Mouse (Mus musculus) G1E (cell line): ENCODE results near the gene Abcg4.

Experiments
- CTCF ChIP-seq: IDR thresholded peaks from 2 replicates; pipeline ENCODE4 v1.5.1; 2012; ENCODE audit warnings: low read depth, low read length, inconsistent platforms, mixed read lengths
- GATA1 ChIP-seq: IDR thresholded peaks from 2 replicates; pipeline ENCODE4 v1.6.1; 2012; ENCODE audit warnings: borderline replicate concordance, low read length, inconsistent platforms, mixed read lengths
- TAL1 ChIP-seq: conservative IDR thresholded peaks from 2 replicates; pipeline ENCODE4 v1.6.1; 2012; ENCODE audit warnings: low read depth, low read length, inconsistent platforms, mixed read lengths

GRCm38 (mm10) chr9:44240399-44240798, 48.0 kb downstream of the Abcg4 start, which contains the start of gene Ccdc153:
- TF ChIP-seq GATA1: no peak
- TF ChIP-seq TAL1: no peak
- TF ChIP-seq CTCF: no peak
